Mouse (Mus musculus) forebrain, embryonic 13.5 days (tissue): Measurements from ENCODE around the gene Cd5. TPM values are rescaled to one million over a fixed set of nuclear protein-coding genes. Genes with fewer than 3 reads are reported as not detected.

Source experiments
- ATAC-seq: fragments of 200-750 bp; cut with Nextera tagmentation; 2 replicates; pipeline ENCODE4 v1.8.0; 2017
- H3K27ac ChIP-seq: fragments of 300-500 bp; sonication (generic); 2 replicates; pipeline ENCODE4 v1.5.1; 2015; ENCODE audit warnings: inconsistent platforms, mild to moderate bottlenecking, moderate library complexity
- H3K27me3 ChIP-seq: fragments of 300-500 bp; sonication (generic); 2 replicates; pipeline ENCODE4 v1.6.1; 2015; ENCODE audit warnings: mild to moderate bottlenecking, inconsistent platforms
- H3K36me3 ChIP-seq: fragments of 300-500 bp; sonication (generic); 2 replicates; pipeline ENCODE4 v1.6.1; 2015; ENCODE audit warnings: mild to moderate bottlenecking, inconsistent platforms; ENCODE audit not compliant: poor library complexity, severe bottlenecking
- H3K4me1 ChIP-seq: fragments of 300-500 bp; sonication (generic); 2 replicates; pipeline ENCODE4 v1.6.1; 2015; ENCODE audit warnings: inconsistent platforms
- H3K4me2 ChIP-seq: fragments of 300-500 bp; sonication (generic); 2 replicates; pipeline ENCODE4 v1.6.1; 2015; ENCODE audit warnings: inconsistent platforms, mild to moderate bottlenecking, moderate library complexity
- H3K4me3 ChIP-seq: fragments of 300-500 bp; sonication (generic); 2 replicates; pipeline ENCODE4 v1.5.1; 2015; ENCODE audit warnings: mild to moderate bottlenecking, inconsistent platforms
- H3K9ac ChIP-seq: fragments of 300-500 bp; sonication (generic); 2 replicates; pipeline ENCODE4 v1.6.1; 2015; ENCODE audit warnings: mild to moderate bottlenecking, inconsistent platforms
- H3K9me3 ChIP-seq: fragments of 300-500 bp; sonication (generic); replicated peaks from 2 replicates; pipeline ENCODE4 v1.6.1; 2016; ENCODE audit warnings: inconsistent platforms
- WGBS: fragments of 180-500 bp; shearing (Covaris S2); methylation state at CpG from one replicate; pipeline ENCODE4 v1.1.7; 2015; 5-methylcytosine and 5-hydroxymethylcytosine counted together
- polyA plus RNA-seq: library from polyadenylated mRNA; unstranded; fragments of >200 nt; fragmentation: Nextera tagmentation; extraction: Ambion mirVana; gene quantifications from 2 replicates; pipeline ENCODE4 v1.2.1, GENCODE M21; 2015

The Cd5 gene
- polyA plus RNA-seq, 1 experiment from 2014 or later = not detected

GRCm38 (mm10) chr19:10752646-10753045, 13.8 kb upstream of the Cd5 start:
- no peak overlapping the region for H3K27ac ChIP-seq
- WGBS = 94% methylated on average over 5 of the region's 5 CpGs
- no peaks in the 10 kb centered on the region for H3K4me1 ChIP-seq
- no peak for ATAC-seq
- no peak overlapping the region for H3K4me2 ChIP-seq
- no peaks in the 10 kb centered on the region for H3K36me3 ChIP-seq
- H3K4me3 ChIP-seq = no peak overlapping the region
- H3K9ac ChIP-seq = no peak overlapping the region
- H3K27me3 ChIP-seq = no peaks in the 10 kb centered on the region
- H3K9me3 ChIP-seq = no peaks in the 10 kb centered on the region

- Histone ChIP-seq H3K9me3 (no peaks in the 10 kb centered on the region), H3K9ac (no peak overlapping the region), H3K27ac (no peak overlapping the region), H3K4me2 (no peak overlapping the region), H3K27me3 (no peaks in the 10 kb centered on the region), H3K4me1 (no peaks in the 10 kb centered on the region), H3K4me3 (no peak overlapping the region), H3K36me3 (no peaks in the 10 kb centered on the region)
- no peak for ATAC-seq
- 86% methylated on average over 6 of the region's 6 CpGs for WGBS
These were observed 13.3 kb upstream of the Cd5 start for GRCm38 (mm10) chr19:10752106-10752505.

- Histone ChIP-seq H3K9ac (no peak overlapping the region), H3K36me3 (no peaks in the 10 kb centered on the region), H3K4me1 (no peaks in the 10 kb centered on the region), H3K27me3 (no peaks in the 10 kb centered on the region), H3K27ac (no peak overlapping the region), H3K4me3 (no peak overlapping the region), H3K4me2 (no peak overlapping the region), H3K9me3 (no peaks in the 10 kb centered on the region)
- 84% methylated on average over 1 of the region's 1 CpGs for WGBS
- ATAC-seq = no peak
These were observed 12.8 kb upstream of the Cd5 start for GRCm38 (mm10) chr19:10751607-10752006.

GRCm38 (mm10) chr19:10750161-10750560, 11.4 kb upstream of the Cd5 start:
- Histone ChIP-seq H3K9me3 (no peaks in the 10 kb centered on the region), H3K4me2 (no peak overlapping the region), H3K4me1 (no peaks in the 10 kb centered on the region), H3K9ac (no peak overlapping the region), H3K4me3 (no peak overlapping the region), H3K36me3 (no peaks in the 10 kb centered on the region), H3K27ac (no peak overlapping the region), H3K27me3 (no peaks in the 10 kb centered on the region)
- 88% methylated on average over 6 of the region's 6 CpGs for WGBS
- no peak for ATAC-seq

GRCm38 (mm10) chr19:10749295-10749694, 10.5 kb upstream of the Cd5 start:
- Histone ChIP-seq H3K27me3 (no peaks in the 10 kb centered on the region), H3K9ac (no peak overlapping the region), H3K9me3 (no peaks in the 10 kb centered on the region), H3K4me3 (no peak overlapping the region), H3K4me2 (no peak overlapping the region), H3K36me3 (no peaks in the 10 kb centered on the region), H3K4me1 (no peaks in the 10 kb centered on the region), H3K27ac (no peak overlapping the region)
- 85% methylated on average over 6 of the region's 6 CpGs for WGBS
- no peak for ATAC-seq

GRCm38 (mm10) chr19:10748401-10749102, 9.8 kb upstream of the Cd5 start:
- H3K9ac ChIP-seq = no peak overlapping the region
- no peaks in the 10 kb centered on the region for H3K36me3 ChIP-seq
- no peaks in the 10 kb centered on the region for H3K27me3 ChIP-seq
- no peaks in the 10 kb centered on the region for H3K4me1 ChIP-seq
- H3K4me3 ChIP-seq = no peak overlapping the region
- no peak overlapping the region for H3K27ac ChIP-seq
- WGBS = 51% methylated on average over 11 of the region's 11 CpGs
- no peaks in the 10 kb centered on the region for H3K9me3 ChIP-seq
- no peak for ATAC-seq
- no peak overlapping the region for H3K4me2 ChIP-seq

- Histone ChIP-seq H3K27ac (no peak overlapping the region), H3K4me2 (no peak overlapping the region), H3K9ac (no peak overlapping the region), H3K9me3 (no peaks in the 10 kb centered on the region), H3K4me1 (no peaks in the 10 kb centered on the region), H3K36me3 (no peaks in the 10 kb centered on the region), H3K27me3 (no peaks in the 10 kb centered on the region), H3K4me3 (no peak overlapping the region)
- WGBS = 88% methylated on average over 6 of the region's 6 CpGs
- ATAC-seq = no peak
These were observed 8.9 kb upstream of the Cd5 start for GRCm38 (mm10) chr19:10747718-10748117.

GRCm38 (mm10) chr19:10747182-10747581, 8.4 kb upstream of the Cd5 start:
- no peak overlapping the region for H3K4me3 ChIP-seq
- no peak overlapping the region for H3K9ac ChIP-seq
- 85% methylated on average over 7 of the region's 7 CpGs for WGBS
- H3K4me2 ChIP-seq = no peak overlapping the region
- H3K9me3 ChIP-seq = no peaks in the 10 kb centered on the region
- H3K36me3 ChIP-seq = no peaks in the 10 kb centered on the region
- no peak overlapping the region for H3K27ac ChIP-seq
- no peak for ATAC-seq
- no peaks in the 10 kb centered on the region for H3K4me1 ChIP-seq
- H3K27me3 ChIP-seq = no peaks in the 10 kb centered on the region

- H3K4me3 ChIP-seq = no peak overlapping the region
- 79% methylated on average over 3 of the region's 3 CpGs for WGBS
- no peak overlapping the region for H3K9ac ChIP-seq
- no peaks in the 10 kb centered on the region for H3K36me3 ChIP-seq
- no peak for ATAC-seq
- no peaks in the 10 kb centered on the region for H3K9me3 ChIP-seq
- H3K27me3 ChIP-seq = no peaks in the 10 kb centered on the region
- H3K4me1 ChIP-seq = no peaks in the 10 kb centered on the region
- H3K27ac ChIP-seq = no peak overlapping the region
- H3K4me2 ChIP-seq = no peak overlapping the region
These were observed 3.8 kb upstream of the Cd5 start for GRCm38 (mm10) chr19:10742565-10742964.

GRCm38 (mm10) chr19:10742145-10742544, 3.3 kb upstream of the Cd5 start:
- ATAC-seq = no peak
- H3K27me3 ChIP-seq = no peaks in the 10 kb centered on the region
- no peaks in the 10 kb centered on the region for H3K4me1 ChIP-seq
- no peak overlapping the region for H3K4me2 ChIP-seq
- no peaks in the 10 kb centered on the region for H3K36me3 ChIP-seq
- H3K9me3 ChIP-seq = no peaks in the 10 kb centered on the region
- WGBS = 91% methylated on average over 6 of the region's 6 CpGs
- H3K4me3 ChIP-seq = no peak overlapping the region
- no peak overlapping the region for H3K9ac ChIP-seq
- no peak overlapping the region for H3K27ac ChIP-seq

- WGBS = 51% methylated on average over 11 of the region's 11 CpGs
- no peaks in the 10 kb centered on the region for H3K9me3 ChIP-seq
- no peak for ATAC-seq
These were observed 2.0 kb upstream of the Cd5 start for GRCm38 (mm10) chr19:10740641-10741440.

GRCm38 (mm10) chr19:10739916-10740315, 1.1 kb upstream of the Cd5 start:
- no peak for ATAC-seq
- H3K27ac ChIP-seq = no peak overlapping the region
- no peaks in the 10 kb centered on the region for H3K36me3 ChIP-seq
- no peak overlapping the region for H3K4me2 ChIP-seq
- H3K9ac ChIP-seq = no peak overlapping the region
- H3K27me3 ChIP-seq = no peaks in the 10 kb centered on the region
- H3K4me1 ChIP-seq = no peaks in the 10 kb centered on the region
- H3K4me3 ChIP-seq = no peak overlapping the region
- H3K9me3 ChIP-seq = no peaks in the 10 kb centered on the region
- WGBS = 93% methylated on average over 4 of the region's 4 CpGs

More at GRCm38 (mm10) chr19:10740641-10741440, 2.0 kb upstream of the Cd5 start:
- no peak overlapping the region for H3K27ac ChIP-seq
- H3K36me3 ChIP-seq = no peaks in the 10 kb centered on the region
- no peaks in the 10 kb centered on the region for H3K4me1 ChIP-seq
- no peak overlapping the region for H3K4me3 ChIP-seq
- H3K4me2 ChIP-seq = no peak overlapping the region
- H3K27me3 ChIP-seq = no peaks in the 10 kb centered on the region
- H3K9ac ChIP-seq = no peak overlapping the region
